Mouse (Mus musculus) liver, adult 2 months (tissue): Measurements from ENCODE around the gene Oas1a.

ENCODE experiments used
- CTCF ChIP-seq: fragments of 200-500 bp; IDR thresholded peaks from 2 replicates; pipeline ENCODE4 v1.5.1; 2011; ENCODE audit warnings: low read depth, low read length, control low read depth
- POLR2A ChIP-seq: fragments of 200-500 bp; IDR thresholded peaks from 2 replicates; pipeline ENCODE4 v1.6.1; 2011; ENCODE audit warnings: low read length, control low read depth; ENCODE audit not compliant: insufficient read depth; ENCODE audit errors: extremely low read depth

- TF ChIP-seq CTCF (no peak), POLR2A (no peak)
Measured at GRCm38 (mm10) chr5:120871469-120871868, 35.9 kb downstream of the Oas1a start.
